Mouse (Mus musculus): ENCODE measurements around the gene Clic4.
"Not testable (repeated sequence)": the region's sequence is repeated elsewhere in the genome, so short reads cannot be mapped to it uniquely, and the experiment has no call there.

The Clic4 gene

DNA sequence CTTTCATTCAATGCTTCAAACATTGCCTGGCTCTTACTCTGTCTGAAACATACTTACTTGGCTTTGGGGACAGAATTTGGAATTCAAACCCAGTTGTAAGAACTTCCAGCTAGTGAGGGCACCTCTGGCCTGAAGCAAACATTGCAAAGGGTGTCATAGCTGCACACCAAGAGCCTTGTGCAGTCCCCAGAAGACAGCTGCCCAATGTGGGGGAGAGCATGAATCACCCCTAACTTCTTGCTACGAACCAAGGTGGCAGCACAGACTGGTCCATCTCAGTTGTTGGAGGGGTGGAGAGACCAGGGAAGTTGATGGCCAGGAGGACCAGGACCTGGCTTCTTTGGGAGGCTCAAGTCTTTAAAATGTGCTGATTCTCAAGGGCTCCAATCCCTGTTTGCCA lies 81.4 kb downstream of the Clic4 start:
- DNase-seq (ENCODE audit: low spot score in 2 of 2): no peak

- no peak for DNase-seq (ENCODE audit: low spot score in 2 of 2)
Measured at GRCm38 (mm10) chr4:135190364-135190763, 82.2 kb downstream of the Clic4 start.

DNA sequence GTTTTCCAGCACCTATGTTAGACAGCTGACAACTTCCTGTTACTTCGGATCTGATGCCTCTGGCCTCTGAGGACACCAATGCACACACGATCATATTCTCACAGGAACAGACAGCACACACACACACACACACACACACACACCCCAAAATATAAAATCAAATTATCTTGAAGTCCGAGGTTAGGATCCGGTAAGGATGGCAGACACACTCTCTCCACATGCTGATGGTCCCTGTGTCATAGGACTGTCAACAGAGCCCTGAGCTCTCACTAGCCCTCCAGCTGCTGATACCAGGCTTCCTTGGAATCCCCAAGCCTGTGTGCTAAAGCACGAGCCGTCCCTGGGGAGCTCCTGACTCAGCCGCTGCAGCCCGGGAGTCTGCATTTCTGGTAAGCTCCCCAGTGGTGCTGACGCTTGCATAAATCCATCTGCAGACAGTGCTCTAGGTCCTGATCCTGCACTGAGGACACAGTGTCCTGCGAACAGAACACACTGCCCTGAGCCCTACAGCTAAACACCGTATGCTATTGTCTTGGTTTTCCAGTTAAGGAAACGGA lies 83.1 kb downstream of the Clic4 start:
- no peak for DNase-seq (ENCODE audit: low spot score in 2 of 2)

GRCm38 (mm10) chr4:135184277-135184676 lies 88.3 kb downstream of the Clic4 start:
- not testable (repeated sequence) for DNase-seq (ENCODE audit: low spot score in 2 of 2)

DNA sequence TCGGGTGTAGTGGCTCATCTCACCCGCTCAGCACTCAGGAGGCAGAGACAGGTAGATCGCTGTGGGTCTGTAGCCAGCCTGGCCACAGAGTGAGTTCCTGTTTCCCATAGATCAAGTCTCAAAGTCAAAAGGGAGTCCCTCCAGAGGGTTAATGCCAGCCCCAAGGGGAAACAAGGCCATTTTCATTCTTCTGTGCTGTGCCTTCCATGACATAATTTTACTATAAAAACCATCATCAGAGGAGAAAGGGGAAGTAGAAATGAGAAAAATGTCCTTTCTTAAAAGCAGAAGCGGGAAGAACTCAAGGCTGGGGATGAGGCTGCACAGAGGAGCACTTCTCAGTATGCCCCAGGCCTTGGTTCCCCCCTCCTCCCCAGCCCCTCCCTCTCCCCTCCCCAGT lies 90.8 kb downstream of the Clic4 start:
- DNase-seq (ENCODE audit: low spot score in 2 of 2): no peak

GRCm38 (mm10) chr4:135179077-135179481 lies 93.5 kb downstream of the Clic4 start:
- peak in 1 of 2 experiments; percentile 77 for DNase-seq (ENCODE audit: low spot score in 2 of 2)

DNA sequence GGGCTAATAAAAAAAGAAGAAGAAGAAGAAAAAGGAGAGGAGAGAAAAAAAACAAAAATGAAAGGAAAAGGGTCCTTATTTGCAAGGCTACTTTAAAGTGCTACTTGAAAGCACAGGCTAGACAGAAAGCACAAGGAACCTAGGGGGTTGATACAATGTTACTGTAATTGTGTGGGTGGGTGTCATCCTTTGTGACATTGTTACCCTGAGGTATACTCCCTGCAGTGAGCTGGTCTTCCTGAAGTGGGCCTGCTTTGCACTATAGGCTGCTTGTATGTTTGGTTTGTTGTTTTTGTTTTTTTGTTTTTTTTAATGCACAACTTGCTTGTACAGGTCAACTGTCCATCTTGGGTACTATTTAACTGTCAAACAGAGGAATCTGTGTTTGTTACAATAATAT lies 95.0 kb downstream of the Clic4 start:
- no peak for DNase-seq (ENCODE audit: low spot score in 2 of 2)

DNA sequence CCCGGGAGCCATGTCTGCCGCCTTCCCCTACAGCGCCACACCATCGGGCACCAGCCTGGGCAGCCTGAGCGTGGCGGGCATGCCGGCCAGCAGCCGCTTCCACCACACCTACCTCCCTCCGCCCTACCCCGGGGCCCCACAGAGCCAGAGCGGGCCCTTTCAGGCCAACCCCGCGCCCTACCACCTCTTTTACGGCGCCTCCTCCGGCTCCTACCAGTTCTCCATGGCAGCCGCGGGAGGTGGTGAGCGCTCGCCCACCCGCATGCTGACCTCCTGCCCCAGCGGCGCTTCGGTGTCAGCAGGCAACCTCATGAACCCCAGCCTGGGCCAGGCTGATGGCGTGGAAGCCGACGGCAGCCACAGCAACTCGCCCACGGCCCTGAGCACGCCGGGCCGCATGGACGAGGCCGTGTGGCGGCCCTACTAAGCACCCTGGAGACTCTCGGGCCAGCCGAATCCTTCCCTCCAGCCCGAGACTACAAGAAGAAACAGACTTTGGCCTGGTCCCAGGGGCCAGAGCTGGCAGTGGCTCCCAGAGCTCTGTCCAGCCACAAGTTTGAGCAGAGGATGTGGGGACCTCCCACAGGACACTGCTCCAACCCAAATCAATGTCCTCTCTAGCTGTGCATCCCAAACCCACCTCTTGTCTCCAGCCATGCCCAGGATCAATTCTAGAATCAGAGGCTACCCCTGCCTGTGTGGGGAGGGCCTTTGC lies 97.1 kb downstream of the Clic4 start:
- no peak for DNase-seq (ENCODE audit: low spot score in 2 of 2)

DNA sequence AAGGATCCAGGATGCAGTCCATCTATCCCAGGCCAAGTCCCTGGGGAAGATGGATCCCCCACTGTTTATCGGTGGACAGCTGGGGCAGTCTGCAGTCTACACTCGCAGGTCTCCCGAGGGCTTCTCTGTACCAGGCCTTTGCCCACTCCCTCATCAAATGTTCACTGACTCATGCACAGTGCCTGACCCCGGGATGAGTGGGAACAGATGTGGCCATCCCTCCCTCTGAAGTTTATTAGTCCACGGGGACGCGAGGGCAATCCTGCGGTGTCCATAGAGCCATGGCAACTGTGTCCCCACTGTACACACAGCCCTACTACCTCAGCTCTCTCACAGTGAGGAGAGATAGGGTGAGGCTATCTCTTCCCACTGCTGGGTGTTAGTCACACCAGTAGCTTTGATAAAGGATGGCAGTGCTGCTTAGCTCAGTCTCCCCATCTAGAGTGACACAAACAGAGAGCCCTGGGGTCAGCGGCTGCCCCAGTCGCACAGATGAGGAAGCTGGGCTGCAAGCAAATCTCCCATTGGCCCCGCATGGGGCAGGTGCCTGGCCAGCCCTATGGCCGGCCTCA lies 101.2 kb downstream of the Clic4 start:
- no peak for DNase-seq (ENCODE audit: low spot score in 2 of 2)

DNA sequence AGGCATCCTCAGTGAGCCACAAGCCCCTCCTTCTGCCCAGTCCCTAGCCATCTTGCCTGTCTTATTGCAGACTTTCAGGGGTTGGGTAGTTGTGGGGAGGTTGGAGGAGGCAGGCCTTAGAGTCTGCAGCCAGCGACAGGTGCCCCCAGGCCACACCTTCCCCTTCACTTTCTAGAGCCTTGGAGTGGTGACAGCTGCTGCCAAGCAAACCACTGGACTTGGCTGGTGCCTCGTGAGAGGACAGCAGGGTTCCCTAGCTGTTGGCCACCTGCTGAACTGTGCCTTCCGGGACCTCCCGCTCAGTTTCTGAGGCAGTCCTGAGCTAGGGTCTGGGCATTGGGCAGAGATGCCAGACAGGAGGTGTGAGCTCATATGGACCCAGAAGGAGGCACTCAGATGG lies 103.1 kb downstream of the Clic4 start:
- no peak for DNase-seq (ENCODE audit: low spot score in 2 of 2)

DNA sequence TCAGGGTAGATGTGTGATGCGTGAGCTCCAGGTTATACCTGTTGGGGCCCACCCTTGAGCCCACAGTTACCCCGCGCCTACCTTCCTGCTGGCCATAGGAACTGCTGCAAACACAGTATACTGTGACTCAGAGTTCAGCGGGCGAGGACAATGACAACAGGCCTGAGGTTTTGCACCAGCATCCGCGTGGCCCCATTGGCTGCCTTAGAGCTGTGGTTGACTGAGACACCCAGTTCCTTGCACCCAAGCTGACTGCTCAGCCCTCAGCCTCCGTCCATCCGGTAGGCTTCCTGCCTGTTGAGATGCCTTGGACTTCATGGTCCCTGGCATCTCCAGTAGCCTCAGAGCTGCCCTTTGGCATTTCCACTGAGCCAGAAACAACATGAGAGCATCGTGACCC lies 103.5 kb downstream of the Clic4 start:
- no peak for DNase-seq (ENCODE audit: low spot score in 2 of 2)

GRCm38 (mm10) chr4:135167816-135168527 lies 104.6 kb downstream of the Clic4 start:
- DNase-seq (ENCODE audit: low spot score in 2 of 2): no peak

DNA sequence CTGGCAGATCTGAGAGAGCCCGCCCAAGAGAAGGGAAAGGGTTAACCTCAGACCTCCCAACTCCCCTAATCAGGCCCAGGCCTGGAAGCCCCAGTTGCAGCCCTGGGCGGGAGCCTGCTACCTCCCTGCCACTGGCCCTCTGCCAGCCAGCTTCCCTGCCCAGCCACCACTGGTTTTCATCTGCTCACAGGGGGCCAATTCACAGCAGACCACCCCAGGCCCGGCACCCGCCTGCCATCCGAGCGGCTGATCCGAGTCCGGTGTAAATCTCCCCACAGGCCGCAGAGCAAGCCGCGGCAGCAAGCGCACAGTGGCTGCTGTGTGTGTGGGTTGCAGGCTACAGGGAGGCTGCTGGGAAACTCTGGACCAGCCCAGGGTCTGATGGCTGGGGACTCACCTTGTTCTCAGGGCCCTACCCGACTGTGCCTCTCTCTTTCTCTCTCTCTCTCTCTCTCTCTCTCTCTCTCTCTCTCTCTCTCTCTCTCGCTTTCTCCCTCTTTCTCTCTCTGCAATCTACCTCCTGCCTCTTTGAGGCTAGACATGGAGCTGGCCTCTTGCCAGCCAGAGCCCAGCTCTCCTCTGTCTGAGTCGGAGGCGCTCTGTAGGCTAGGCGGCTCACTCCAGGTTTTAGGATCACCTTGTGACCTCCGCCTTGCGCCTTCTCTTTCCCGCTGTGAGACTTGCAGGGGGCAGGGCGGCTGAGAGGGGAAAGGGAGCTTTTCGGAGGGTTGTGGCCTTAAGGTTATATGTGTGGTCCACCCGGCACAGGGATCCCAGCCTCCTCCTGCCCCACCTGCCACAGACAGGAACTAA lies 106.0 kb downstream of the Clic4 start:
- peak in 1 of 2 experiments; percentile 52 for DNase-seq (ENCODE audit: low spot score in 2 of 2)

- no peak for DNase-seq (ENCODE audit: low spot score in 2 of 2)
Measured at GRCm38 (mm10) chr4:135165761-135166160, 106.9 kb downstream of the Clic4 start.
